Comparison of ENCODE assay signal across 8 mouse cellular contexts in the genomic region with DNA sequence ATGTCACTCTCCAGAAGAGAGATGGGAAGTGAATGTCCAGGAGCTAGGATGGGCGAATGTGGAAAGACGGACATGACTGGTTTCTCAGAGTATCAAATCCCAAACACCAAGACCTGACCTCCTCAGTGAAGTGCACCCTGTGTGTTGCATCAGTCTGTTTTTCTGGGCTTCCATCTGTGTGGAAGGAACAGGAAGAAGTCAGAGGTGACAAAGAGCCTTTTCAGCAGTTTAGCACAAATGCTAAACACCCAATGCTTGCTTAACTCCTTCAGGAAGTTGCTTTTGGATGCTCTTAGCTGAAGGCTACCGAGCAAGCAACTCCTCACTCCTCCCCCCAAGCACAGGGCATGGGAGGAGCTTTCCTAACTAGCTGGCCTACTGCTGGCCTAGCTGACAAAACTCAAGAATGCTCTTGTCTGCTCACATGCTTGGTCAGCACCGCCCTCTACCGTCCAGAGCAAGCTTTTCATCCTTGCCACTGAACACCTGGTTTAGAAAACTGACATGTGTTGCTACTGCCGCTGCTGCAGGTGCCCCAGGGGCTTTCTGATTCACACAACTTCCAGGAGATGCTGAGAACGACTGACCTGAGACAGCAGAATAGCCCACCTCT.
A peak's percentile ranks its signal among the peaks of the same experiment; 100 is the strongest.
DNase-seq lines count a peak whose midpoint lies in the region; ATAC-seq and TF ChIP-seq lines count a peak whose summit lies in the region.

No protein-coding gene starts in this region.

- H3K9me3 ChIP-seq in heart, embryonic 13.5 days = no peaks in the 10 kb centered on the region
- H3K9me3 ChIP-seq in kidney, postnatal 0 days (replicated peaks; ENCODE audit: low read length) = no peaks in the 10 kb centered on the region
- H3K9me3 ChIP-seq in liver, embryonic 11.5 days (ENCODE audit: control insufficient read depth, low read length) = no peaks in the 10 kb centered on the region

- no peak overlapping the region for H3K4me3 ChIP-seq in C2C12 (ENCODE audit: insufficient read depth, poor library complexity, severe bottlenecking)
- no peak overlapping the region for H3K4me3 ChIP-seq in heart, embryonic 13.5 days
- H3K4me3 ChIP-seq in kidney, postnatal 0 days (replicated peaks; ENCODE audit: low read depth, low read length) = no peak overlapping the region
- H3K4me3 ChIP-seq in liver, embryonic 11.5 days (ENCODE audit: low read depth, low read length) = no peak overlapping the region

- no peaks in the 10 kb centered on the region for H3K79me2 ChIP-seq in C2C12 (ENCODE audit: control insufficient read depth, insufficient read depth)

- H3K79me3 ChIP-seq in C2C12 (ENCODE audit: low read depth) = no peaks in the 10 kb centered on the region

- DNase-seq in brain, adult 2 months (ENCODE audit: low read depth, low spot score) = peak; percentile 93
- peak; percentile 94 for DNase-seq in fibroblast of lung, adult 2 months (ENCODE audit: low read depth)
- peak; percentile 96 for DNase-seq in kidney, postnatal 0 days (ENCODE audit: low spot score)
- peak; percentile 54 for DNase-seq in liver, embryonic 11.5 days (ENCODE audit: low spot score)
- DNase-seq in naive thymus-derived CD4-positive, alpha-beta T cell, adult 2 months (ENCODE audit: low read depth) = peak; percentile 79
- DNase-seq in splenic B cell, adult 2 months (ENCODE audit: low read depth, low spot score) = peak; percentile 85

- H3K9ac ChIP-seq in heart, embryonic 13.5 days = no peak overlapping the region
- no peak overlapping the region for H3K9ac ChIP-seq in kidney, postnatal 0 days (ENCODE audit: low read depth, low read length)
- no peak overlapping the region for H3K9ac ChIP-seq in liver, embryonic 11.5 days (ENCODE audit: low read depth, low read length)

- TF ChIP-seq CTCF in C2C12 (IDR thresholded peaks at IDR 0.05; ENCODE audit: control insufficient read depth, insufficient read depth, insufficient read length) = peak; percentile 84
- peak; percentile 93 for TF ChIP-seq CTCF in kidney, postnatal 0 days (IDR thresholded peaks at IDR 0.05; ENCODE audit: low read depth)

- WGBS in heart, embryonic 13.5 days = 20% methylated on average over 7 of the region's 7 CpGs
- 26% methylated on average over 7 of the region's 7 CpGs for WGBS in kidney, postnatal 0 days
- 27% methylated on average over 7 of the region's 7 CpGs for WGBS in liver, embryonic 11.5 days

- no peaks in the 10 kb centered on the region for H3K36me3 ChIP-seq in C2C12 (ENCODE audit: control insufficient read depth, insufficient read depth)
- no peaks in the 10 kb centered on the region for H3K36me3 ChIP-seq in heart, embryonic 13.5 days
- H3K36me3 ChIP-seq in kidney, postnatal 0 days (ENCODE audit: insufficient read depth, low read length) = no peaks in the 10 kb centered on the region
- H3K36me3 ChIP-seq in liver, embryonic 11.5 days (ENCODE audit: control insufficient read depth, insufficient read depth, low read length) = no peaks in the 10 kb centered on the region
- H3K36me3 ChIP-seq in splenic B cell, adult 2 months (ENCODE audit: control insufficient read depth, insufficient read depth, low read length, poor library complexity, severe bottlenecking) = no peaks in the 10 kb centered on the region

- H3K27me3 ChIP-seq in C2C12 (ENCODE audit: control insufficient read depth, insufficient read depth, insufficient read length) = no peaks in the 10 kb centered on the region
- H3K27me3 ChIP-seq in heart, embryonic 13.5 days (replicated peaks) = no peaks in the 10 kb centered on the region; the same call in 1 of the 2 replicates
- H3K27me3 ChIP-seq in kidney, postnatal 0 days (ENCODE audit: insufficient read depth, low read length) = no peaks in the 10 kb centered on the region
- H3K27me3 ChIP-seq in liver, embryonic 11.5 days (replicated peaks; ENCODE audit: control insufficient read depth, insufficient read depth, low read length) = no peaks in the 10 kb centered on the region
- no peaks in the 10 kb centered on the region for H3K27me3 ChIP-seq in splenic B cell, adult 2 months (ENCODE audit: control insufficient read depth, insufficient read depth, low read length, poor library complexity, severe bottlenecking)

- 0 out of 2 replicates have a peak overlapping the region, but pooled peaks have one; percentile 15 for H3K27ac ChIP-seq in heart, embryonic 13.5 days (replicated peaks)
- peak overlapping the region; percentile 3; the same call in 1 of the 2 replicates for H3K27ac ChIP-seq in kidney, postnatal 0 days
- H3K27ac ChIP-seq in liver, embryonic 11.5 days (ENCODE audit: low read depth, low read length) = no peak overlapping the region

- no peak overlapping the region for H3K4me2 ChIP-seq in heart, embryonic 13.5 days
- no peak overlapping the region for H3K4me2 ChIP-seq in kidney, postnatal 0 days (ENCODE audit: low read length)
- H3K4me2 ChIP-seq in liver, embryonic 11.5 days = no peak overlapping the region

- H3K4me1 ChIP-seq in heart, embryonic 13.5 days = peaks cover 7% of the 10 kb centered on the region; the same call in 1 of the 2 replicates
- H3K4me1 ChIP-seq in kidney, postnatal 0 days (replicated peaks; ENCODE audit: insufficient read depth, low read length) = no peaks in the 10 kb centered on the region
- no peaks in the 10 kb centered on the region for H3K4me1 ChIP-seq in liver, embryonic 11.5 days (replicated peaks; ENCODE audit: control insufficient read depth, insufficient read depth, low read length)

- H3ac ChIP-seq in C2C12 (ENCODE audit: control insufficient read depth, insufficient read length, low read depth) = no peak overlapping the region

- ATAC-seq in heart, embryonic 13.5 days (ENCODE audit: extremely low read depth, insufficient number of reproducible peaks, low FRiP score, low TSS enrichment) = peak; percentile 68; the same call in 1 of the 2 replicates
- peak; percentile 91 for ATAC-seq in kidney, postnatal 0 days (replicated peaks; ENCODE audit: low FRiP score, low read depth)
- no peak; the same call in 1 of the 2 replicates for ATAC-seq in liver, embryonic 11.5 days (replicated peaks; ENCODE audit: low FRiP score)

TF ChIP-seq in C2C12, 6 proteins besides CTCF, POLR2A, EP300 and RAD21:
- TF ChIP-seq USF1 (IDR thresholded peaks at IDR 0.05; ENCODE audit: low read depth) (no peak), MAX (IDR thresholded peaks at IDR 0.05) (no peak), MYOD1 (IDR thresholded peaks at IDR 0.05; ENCODE audit: control insufficient read depth, insufficient read length, low read depth) (no peak), CEBPB (IDR thresholded peaks at IDR 0.05; ENCODE audit: low read depth) (no peak)
